Mouse (Mus musculus): ENCODE data around the gene Tcf7l2. TPM values are rescaled to one million over a fixed set of nuclear protein-coding genes. Genes with fewer than 3 reads are reported as not detected.

Gene Tcf7l2
- polyA plus RNA-seq, 2 experiments from 2014 or later = 2.4 to 3.5 TPM

DNA sequence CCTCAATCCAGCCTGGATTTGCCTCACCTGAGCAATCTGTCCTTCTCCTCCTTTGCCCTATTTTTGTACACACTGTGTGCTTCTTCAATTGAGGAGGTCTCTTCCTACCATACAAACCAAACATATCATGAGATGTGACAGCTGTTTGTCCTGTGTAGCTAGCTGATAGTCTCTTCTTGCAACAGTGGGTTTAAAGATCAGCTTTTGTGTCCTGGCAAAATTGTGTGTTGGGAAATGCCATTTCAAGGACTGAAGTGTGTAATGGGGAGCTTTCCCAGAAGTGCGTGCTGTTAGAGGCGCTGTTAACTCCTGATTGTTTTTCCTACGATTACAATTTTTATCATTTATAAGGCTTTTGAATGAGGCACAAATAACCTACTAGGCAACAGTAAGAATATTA lies 174.6 kb downstream of the Tcf7l2 start:
- no peak for ATAC-seq

GRCm38 (mm10) chr19:55923789-55924426 lies 182.3 kb downstream of the Tcf7l2 start:
- no peak for ATAC-seq

- ATAC-seq = no peak
Measured at GRCm38 (mm10) chr19:55924800-55925199, 183.2 kb downstream of the Tcf7l2 start.

- ATAC-seq = no peak
Measured at GRCm38 (mm10) chr19:55925425-55925803, 183.8 kb downstream of the Tcf7l2 start.

- no peak for ATAC-seq
Measured at GRCm38 (mm10) chr19:55925804-55926521, 184.3 kb downstream of the Tcf7l2 start.

DNA sequence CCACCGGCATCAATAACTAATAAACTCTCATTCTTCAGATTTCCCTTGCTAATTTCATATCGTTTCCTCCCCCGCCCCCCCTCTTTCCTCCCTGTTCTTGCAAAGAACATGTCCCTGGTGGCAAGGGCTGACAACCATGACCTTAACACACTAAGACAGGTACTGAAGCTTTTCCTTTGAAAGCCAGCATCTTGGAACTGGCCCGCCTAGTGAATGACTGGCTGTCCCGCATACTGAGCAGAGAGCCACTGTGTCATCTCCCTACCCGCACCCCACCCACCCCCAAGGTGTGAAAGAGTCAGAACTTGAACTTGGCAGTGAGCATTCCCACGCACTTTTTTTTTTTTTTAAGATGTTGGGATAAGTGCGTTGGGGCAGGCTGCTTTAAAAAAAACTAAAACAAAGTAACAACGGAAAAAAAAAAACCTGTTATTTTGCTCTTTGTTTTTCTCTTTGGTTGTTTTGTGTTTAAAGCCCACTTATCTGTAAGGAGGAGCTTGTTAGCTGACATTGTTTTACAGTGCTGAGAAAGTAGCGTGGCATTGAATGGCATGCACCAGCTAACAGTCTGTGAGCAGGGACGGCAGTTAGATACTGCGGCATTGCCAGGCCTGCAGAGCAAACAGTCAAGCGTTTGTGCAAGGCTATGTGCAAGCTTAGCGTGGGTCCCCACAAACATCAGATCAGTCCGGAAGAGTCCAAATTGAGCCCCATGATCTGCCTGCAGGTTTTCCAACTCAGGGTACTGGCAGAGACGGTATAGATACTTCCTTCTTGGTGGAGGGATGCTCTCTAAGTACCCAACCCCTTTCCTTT lies 185.4 kb downstream of the Tcf7l2 start:
- no peak for ATAC-seq

GRCm38 (mm10) chr19:55927674-55928061 lies 186.0 kb downstream of the Tcf7l2 start:
- no peak for ATAC-seq

GRCm38 (mm10) chr19:55928674-55929073 lies 187.1 kb downstream of the Tcf7l2 start:
- ATAC-seq = no peak

DNA sequence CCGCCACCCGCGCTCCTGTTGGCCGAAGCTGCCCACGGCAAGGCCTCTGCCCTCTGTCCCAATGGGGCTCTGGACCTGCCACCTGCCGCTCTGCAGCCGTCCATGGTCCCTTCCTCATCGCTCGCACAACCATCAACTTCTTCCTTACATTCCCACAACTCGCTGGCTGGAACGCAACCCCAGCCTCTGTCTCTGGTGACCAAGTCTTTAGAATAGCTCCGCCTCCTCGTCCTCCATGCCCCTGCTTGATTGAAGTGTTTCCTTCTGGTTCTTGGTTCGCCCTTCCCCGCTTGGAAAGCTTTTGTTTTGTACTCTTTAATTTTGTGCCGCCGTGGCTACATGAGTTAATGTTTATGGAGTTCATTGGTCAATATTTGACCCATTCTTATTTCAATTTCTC lies 190.0 kb downstream of the Tcf7l2 start:
- ATAC-seq = no peak

- ATAC-seq = no peak
Measured at GRCm38 (mm10) chr19:55933947-55934729, 192.5 kb downstream of the Tcf7l2 start.

GRCm38 (mm10) chr19:55934730-55935003 lies 193.0 kb downstream of the Tcf7l2 start:
- no peak for ATAC-seq

- ATAC-seq = no peak
Measured at GRCm38 (mm10) chr19:55937026-55937425, 195.4 kb downstream of the Tcf7l2 start.

- ATAC-seq = no peak
Measured at GRCm38 (mm10) chr19:55938254-55939046, 196.8 kb downstream of the Tcf7l2 start.

GRCm38 (mm10) chr19:55939090-55939489 lies 197.5 kb downstream of the Tcf7l2 start:
- ATAC-seq = no peak

DNA sequence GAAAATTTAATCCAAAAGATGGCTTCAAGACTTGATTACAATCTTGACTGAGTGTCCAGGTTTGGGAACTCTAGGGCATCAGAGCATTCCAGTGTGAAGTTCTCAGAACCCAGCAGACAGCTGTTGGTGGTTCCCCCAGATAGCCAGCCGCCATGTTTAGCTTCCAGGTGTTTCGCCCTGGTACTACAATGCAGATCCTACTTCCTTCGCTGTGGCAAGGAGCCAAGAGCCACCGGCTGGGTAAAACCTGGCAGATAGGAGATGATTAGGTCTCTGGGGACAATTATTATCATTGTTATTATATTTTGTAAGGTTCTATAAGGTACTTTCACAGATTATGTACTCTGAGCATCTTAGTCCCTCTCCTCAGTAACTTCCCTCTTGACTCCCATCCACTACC lies 198.1 kb downstream of the Tcf7l2 start:
- no peak for ATAC-seq

GRCm38 (mm10) chr19:55940538-55941252 lies 199.1 kb downstream of the Tcf7l2 start:
- no peak for ATAC-seq

DNA sequence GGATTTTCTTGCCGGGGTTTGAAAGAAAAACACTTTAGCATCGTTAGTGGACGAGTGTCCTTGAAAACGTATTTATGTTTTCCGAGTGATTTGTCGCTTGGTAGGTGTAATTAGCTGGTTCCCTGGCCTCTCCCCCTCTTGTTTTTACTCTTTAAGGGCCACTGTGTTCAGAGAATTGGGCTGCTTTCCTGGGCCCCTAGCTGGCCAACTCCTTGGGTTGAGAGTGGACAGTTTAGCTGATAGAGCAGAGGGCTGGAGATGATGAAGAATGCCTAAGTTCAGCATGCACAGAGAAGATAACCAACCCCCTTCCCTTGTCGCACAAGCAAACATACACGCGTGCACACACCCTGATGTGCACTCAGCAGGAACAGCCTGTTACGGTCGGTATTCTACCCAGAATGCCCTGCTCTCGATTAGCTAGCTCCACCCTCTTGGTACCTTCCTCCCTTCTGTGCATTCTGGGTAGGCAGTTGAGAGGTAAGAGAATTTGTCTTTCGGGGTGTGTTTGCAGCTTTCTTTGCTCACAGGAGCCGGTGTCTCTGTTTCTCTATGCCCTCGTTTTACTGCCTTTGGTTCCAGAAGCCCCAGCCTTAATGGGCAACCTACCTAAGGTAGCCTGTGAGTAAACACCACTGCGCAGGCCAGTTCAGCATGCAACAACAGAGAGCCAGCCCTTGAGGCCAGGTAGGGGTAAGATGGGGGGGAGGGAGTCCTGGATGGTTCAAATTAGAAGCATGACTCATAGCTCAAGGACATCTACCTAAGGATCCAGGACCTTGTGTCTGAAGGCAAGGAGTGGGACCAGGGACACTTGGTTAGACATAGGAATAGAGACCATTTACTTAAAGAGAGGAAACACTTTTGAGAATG lies 199.9 kb downstream of the Tcf7l2 start:
- ATAC-seq = no peak

DNA sequence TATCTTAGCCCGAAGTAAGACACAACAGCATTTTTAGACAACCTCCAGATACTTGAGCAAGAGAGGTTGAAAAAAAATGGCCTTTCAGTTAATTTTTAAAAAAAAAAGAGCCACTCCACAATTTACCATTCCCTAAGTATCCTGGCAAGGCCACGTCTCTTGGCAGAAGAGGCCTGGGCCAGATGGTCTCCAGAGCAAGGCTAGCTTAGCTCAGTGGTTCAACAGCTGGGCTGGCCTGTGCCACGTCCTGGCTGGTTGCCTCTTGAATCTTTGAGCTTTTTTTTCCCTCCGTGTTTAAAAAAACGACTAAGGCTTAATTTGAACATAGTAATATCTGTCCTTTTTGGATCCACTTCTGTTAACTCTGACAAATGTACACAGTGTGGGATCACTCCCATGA lies 209.8 kb downstream of the Tcf7l2 start:
- ATAC-seq = no peak

DNA sequence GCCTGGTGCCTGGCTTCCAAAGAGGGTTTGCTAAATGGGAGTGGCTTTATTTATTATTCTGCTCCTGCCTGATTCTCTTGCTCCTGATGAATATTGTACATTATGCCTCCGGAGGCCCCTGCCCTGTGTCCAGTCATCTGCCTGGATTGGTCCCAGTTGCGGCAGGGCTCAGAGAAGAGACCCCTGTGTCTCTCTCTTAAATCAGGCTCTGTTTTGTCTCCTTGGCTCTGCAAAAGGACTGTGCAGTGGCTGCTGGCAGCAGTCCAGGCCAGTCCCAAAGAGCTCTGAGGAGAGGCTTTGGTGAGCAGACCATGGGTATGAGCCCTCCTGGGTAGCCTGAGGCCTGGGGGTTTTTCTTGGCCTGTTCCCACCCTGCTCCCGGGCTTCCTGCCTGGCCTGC lies 211.6 kb downstream of the Tcf7l2 start:
- no peak for ATAC-seq

- no peak for ATAC-seq
Measured at GRCm38 (mm10) chr19:55955126-55955525, 213.5 kb downstream of the Tcf7l2 start.

DNA sequence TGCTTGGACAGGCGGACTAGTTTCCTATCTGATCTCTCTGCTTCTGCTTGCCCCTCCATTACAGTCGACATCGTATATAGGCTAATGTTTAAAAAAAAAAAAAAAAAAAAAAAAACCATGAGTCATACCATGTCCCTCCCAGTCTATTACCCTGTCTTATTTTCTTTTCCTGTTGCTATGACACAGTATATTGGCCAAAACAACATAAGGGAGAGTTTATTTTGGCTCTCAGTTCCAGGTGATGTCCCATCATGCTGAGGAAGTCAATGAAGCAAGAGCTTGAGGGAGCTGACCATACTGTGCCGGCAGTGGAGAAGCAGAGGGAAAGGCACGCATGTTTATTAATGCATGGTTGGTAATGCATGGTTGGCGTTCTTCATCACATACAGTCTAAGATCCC lies 215.1 kb downstream of the Tcf7l2 start:
- no peak for ATAC-seq
